Mouse (Mus musculus) hindbrain, postnatal 0 days (tissue): ENCODE results near the gene Fam214a. TPM values are rescaled to one million over a fixed set of nuclear protein-coding genes. Genes with fewer than 3 reads are reported as not detected.

Source experiments
- ATAC-seq: fragments of 200-750 bp; cut with Nextera tagmentation; 2 replicates; pipeline ENCODE4 v1.8.0; 2017; ENCODE audit warnings: mild to moderate bottlenecking, moderate TSS enrichment, moderate library complexity
- DNase-seq: peaks from one replicate; pipeline ENCODE4 v3.0.0-alpha.2; 2015; ENCODE audit warnings: low spot score
- H3K27ac ChIP-seq: fragments of 300-500 bp; sonication (generic); 2 replicates; pipeline ENCODE4 v1.5.1; 2014; ENCODE audit warnings: mild to moderate bottlenecking
- H3K27me3 ChIP-seq: fragments of 300-500 bp; sonication (generic); 2 replicates; pipeline ENCODE4 v1.6.1; 2014; ENCODE audit warnings: low read length, mixed read lengths; ENCODE audit not compliant: insufficient read depth
- H3K36me3 ChIP-seq: fragments of 300-500 bp; sonication (generic); 2 replicates; pipeline ENCODE4 v1.6.1; 2014; ENCODE audit warnings: low read length, mixed read lengths; ENCODE audit not compliant: insufficient read depth
- H3K4me1 ChIP-seq: fragments of 300-500 bp; sonication (generic); 2 replicates; pipeline ENCODE4 v1.6.1; 2014; ENCODE audit warnings: antibody characterized with exemption, low read length, mixed read lengths; ENCODE audit not compliant: insufficient read depth
- H3K4me2 ChIP-seq: fragments of 300-500 bp; sonication (generic); 2 replicates; pipeline ENCODE4 v1.6.1; 2014; ENCODE audit warnings: low read depth, mild to moderate bottlenecking, low read length, moderate library complexity, mixed read lengths
- H3K4me3 ChIP-seq: fragments of 300-500 bp; sonication (generic); 2 replicates; pipeline ENCODE4 v1.5.1; 2014; ENCODE audit warnings: low read length
- H3K9ac ChIP-seq: fragments of 300-500 bp; sonication (generic); replicated peaks from 2 replicates; pipeline ENCODE4 v1.6.1; 2014; ENCODE audit warnings: mild to moderate bottlenecking, low read length, moderate library complexity, mixed read lengths
- H3K9me3 ChIP-seq: fragments of 300-500 bp; sonication (generic); 2 replicates; pipeline ENCODE4 v1.6.1; 2016; ENCODE audit warnings: low read length, mixed read lengths
- CTCF ChIP-seq: IDR thresholded peaks from 2 replicates; pipeline ENCODE4 v1.5.1; 2016; ENCODE audit warnings: antibody characterized with exemption, control low read depth, low read depth
- WGBS: fragments of 180-500 bp; shearing (Covaris S2); extraction: QIAGEN DNeasy Blood & Tissue Kit; methylation state at CpG from one replicate; pipeline ENCODE4 v1.1.7; 2014; 5-methylcytosine and 5-hydroxymethylcytosine counted together
- polyA plus RNA-seq: library from polyadenylated mRNA; unstranded; fragments of >200 nt; fragmentation: Nextera tagmentation; extraction: Ambion mirVana; gene quantifications from 2 replicates; pipeline ENCODE4 v1.2.1, GENCODE M21; 2015
- total RNA-seq: library from RNA; depleted of rRNA; stranded (reverse); fragments of >200 nt; gene quantifications from 2 replicates; pipeline ENCODE4 v1.2.3, GENCODE M21; 2014

The Fam214a gene
- total and polyA plus RNA-seq, 2 experiments from 2014 or later, result 18.6 to 28.6 TPM

GRCm38 (mm10) chr9:74946713-74947402 lies 5.8 kb upstream of the Fam214a start:
- no peak for ATAC-seq
- Histone ChIP-seq H3K4me2 (no peak overlapping the region), H3K4me1 (no peaks in the 10 kb centered on the region), H3K27me3 (no peaks in the 10 kb centered on the region), H3K9ac (no peak overlapping the region), H3K9me3 (no peaks in the 10 kb centered on the region), H3K4me3 (no peak overlapping the region), H3K27ac (no peak overlapping the region), H3K36me3 (no peaks in the 10 kb centered on the region)
- DNase-seq, result no peak
- no peak for TF ChIP-seq CTCF
- WGBS, result 86% methylated on average over 8 of the region's 8 CpGs

- Histone ChIP-seq H3K4me2 (no peak overlapping the region), H3K4me1 (0 out of 2 replicates have a peak, but pooled peaks cover 3% of the 10 kb centered on the region), H3K9me3 (no peaks in the 10 kb centered on the region), H3K27me3 (no peaks in the 10 kb centered on the region), H3K9ac (no peak overlapping the region), H3K4me3 (no peak overlapping the region), H3K36me3 (no peaks in the 10 kb centered on the region), H3K27ac (no peak overlapping the region)
- 34% methylated on average over 3 of the region's 3 CpGs for WGBS
- DNase-seq (no peak), ATAC-seq (no peak)
- TF ChIP-seq CTCF, result peak; percentile 50
Measured at GRCm38 (mm10) chr9:74951491-74951890, 1.2 kb upstream of the Fam214a start.

- peak overlapping the region; percentile 90 for H3K4me2 ChIP-seq
- H3K4me3 ChIP-seq, result peak overlapping the region; percentile 93
- H3K36me3 ChIP-seq, result no peaks in the 10 kb centered on the region
- peak overlapping the region; percentile 94 for H3K27ac ChIP-seq
- H3K9ac ChIP-seq, result peak overlapping the region; percentile 89; the same call in 1 of the 2 replicates
- H3K27me3 ChIP-seq, result no peaks in the 10 kb centered on the region
- 50% methylated on average over 5 of the region's 5 CpGs for WGBS
- DNase-seq (peak; percentile 24), ATAC-seq (no peak; the same call in 1 of the 2 replicates)
- 0 out of 2 replicates have a peak, but pooled peaks cover 3% of the 10 kb centered on the region for H3K4me1 ChIP-seq
- no peaks in the 10 kb centered on the region for H3K9me3 ChIP-seq
- no peak for TF ChIP-seq CTCF
Measured at GRCm38 (mm10) chr9:74952106-74952505, 578 bp upstream of the Fam214a start.

DNA sequence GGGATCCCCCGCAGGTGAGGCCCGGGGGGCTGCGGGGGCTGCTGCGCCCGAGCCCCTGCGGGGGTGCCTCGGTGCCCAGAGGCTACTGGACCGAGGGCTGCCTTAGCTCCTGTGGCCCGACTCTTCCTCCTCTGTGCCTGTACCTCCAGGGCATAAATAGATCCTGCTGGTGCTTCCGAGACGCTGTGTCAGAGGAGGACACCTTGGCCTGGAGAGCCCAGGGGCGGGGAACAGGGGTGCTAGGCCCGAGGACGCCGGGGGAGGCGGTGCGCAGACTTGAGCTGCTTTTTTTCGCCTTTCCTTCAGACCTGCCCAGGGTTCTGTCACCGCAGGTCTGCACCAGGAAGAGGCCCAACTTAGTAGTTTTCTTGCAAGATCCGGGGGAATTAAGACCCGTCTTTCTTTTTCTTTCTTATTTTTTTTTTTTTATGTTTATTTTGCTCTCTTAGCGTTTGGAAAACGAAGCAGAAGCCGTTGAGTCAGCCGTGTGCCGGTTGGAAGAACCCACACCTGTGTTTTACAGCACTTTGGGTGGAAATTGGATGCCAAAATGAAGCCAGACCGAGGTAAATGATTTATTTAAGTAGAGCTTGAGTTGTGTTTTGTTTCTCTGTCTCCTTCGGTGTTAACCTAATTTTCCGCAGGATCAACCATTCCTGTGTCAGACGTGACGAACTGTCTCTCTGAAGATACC lies 728 bp downstream of the Fam214a start:
- Histone ChIP-seq H3K9ac (peak overlapping the region; percentile 89), H3K36me3 (no peaks in the 10 kb centered on the region), H3K27ac (peak overlapping the region; percentile 94), H3K4me1 (0 out of 2 replicates have a peak, but pooled peaks cover 3% of the 10 kb centered on the region), H3K9me3 (no peaks in the 10 kb centered on the region), H3K4me3 (peak overlapping the region; percentile 93), H3K4me2 (peak overlapping the region; percentile 90), H3K27me3 (no peaks in the 10 kb centered on the region)
- 3% methylated on average over 31 of the region's 31 CpGs for WGBS
- ATAC-seq (no peak; the same call in 1 of the 2 replicates), DNase-seq (peak; percentile 68)
- TF ChIP-seq CTCF, result peak; percentile 34

GRCm38 (mm10) chr9:74953959-74954279 lies 1.2 kb downstream of the Fam214a start:
- Histone ChIP-seq H3K9me3 (no peaks in the 10 kb centered on the region), H3K4me3 (peak overlapping the region; percentile 93), H3K4me1 (0 out of 2 replicates have a peak, but pooled peaks cover 3% of the 10 kb centered on the region), H3K9ac (peak overlapping the region; percentile 89), H3K27me3 (no peaks in the 10 kb centered on the region), H3K36me3 (no peaks in the 10 kb centered on the region), H3K27ac (0 out of 2 replicates have a peak overlapping the region, but pooled peaks have one; percentile 94), H3K4me2 (peak overlapping the region; percentile 90)
- WGBS, result 54% methylated on average over 2 of the region's 2 CpGs
- ATAC-seq (no peak), DNase-seq (no peak)
- no peak for TF ChIP-seq CTCF

- ATAC-seq, result no peak
Measured at GRCm38 (mm10) chr9:74954387-74954786, 1.7 kb downstream of the Fam214a start.

More at GRCm38 (mm10) chr9:74954387-74954786, 1.7 kb downstream of the Fam214a start:
- TF ChIP-seq CTCF, result no peak
- Histone ChIP-seq H3K36me3 (no peaks in the 10 kb centered on the region), H3K4me1 (0 out of 2 replicates have a peak, but pooled peaks cover 3% of the 10 kb centered on the region), H3K4me2 (peak overlapping the region; percentile 90), H3K27ac (no peak overlapping the region), H3K27me3 (no peaks in the 10 kb centered on the region), H3K9me3 (no peaks in the 10 kb centered on the region), H3K4me3 (no peak overlapping the region), H3K9ac (no peak overlapping the region)
- WGBS, result 91% methylated on average over 2 of the region's 2 CpGs
- DNase-seq, result no peak
